Mouse (Mus musculus): Measurements from ENCODE around the gene Scrn3.
A peak's percentile ranks its signal among the peaks of the same experiment; 100 is the strongest.

Gene Scrn3

GRCm38 (mm10) chr2:73312152-73313116, at the start of gene Scrn3, which contains the start of gene Cir1:
TSS of gene Scrn3 (plus strand) at chr2:73312601.
TSS of gene Cir1 (minus strand) at chr2:73312701.
- peak; percentile 63 for DNase-seq (ENCODE audit: extremely low read depth, low read depth, low spot score)

GRCm38 (mm10) chr2:73263172-73263765, 49.1 kb upstream of the Scrn3 start:
- no peak for DNase-seq (ENCODE audit: extremely low read depth, low read depth, low spot score)

- DNase-seq (ENCODE audit: extremely low read depth, low read depth, low spot score) = no peak
Observed at GRCm38 (mm10) chr2:73263794-73264610, 48.4 kb upstream of the Scrn3 start.

- no peak for DNase-seq (ENCODE audit: extremely low read depth, low read depth, low spot score)
Observed at GRCm38 (mm10) chr2:73264611-73265195, 47.7 kb upstream of the Scrn3 start.

GRCm38 (mm10) chr2:73266011-73266410, 46.4 kb upstream of the Scrn3 start:
- no peak for DNase-seq (ENCODE audit: extremely low read depth, low read depth, low spot score)

- DNase-seq (ENCODE audit: extremely low read depth, low read depth, low spot score) = no peak
Observed at GRCm38 (mm10) chr2:73266623-73267022, 45.8 kb upstream of the Scrn3 start.

- no peak for DNase-seq (ENCODE audit: extremely low read depth, low read depth, low spot score)
Observed at GRCm38 (mm10) chr2:73267231-73267630, 45.2 kb upstream of the Scrn3 start.

GRCm38 (mm10) chr2:73267818-73268217, 44.6 kb upstream of the Scrn3 start:
- no peak for DNase-seq (ENCODE audit: extremely low read depth, low read depth, low spot score)

GRCm38 (mm10) chr2:73268281-73268680, 44.1 kb upstream of the Scrn3 start:
- DNase-seq (ENCODE audit: extremely low read depth, low read depth, low spot score) = no peak

- no peak for DNase-seq (ENCODE audit: extremely low read depth, low read depth, low spot score)
Observed at GRCm38 (mm10) chr2:73268836-73269395, 43.5 kb upstream of the Scrn3 start.

GRCm38 (mm10) chr2:73269666-73270065, 42.7 kb upstream of the Scrn3 start:
- DNase-seq (ENCODE audit: extremely low read depth, low read depth, low spot score) = no peak

GRCm38 (mm10) chr2:73270071-73270592, 42.3 kb upstream of the Scrn3 start:
- no peak for DNase-seq (ENCODE audit: extremely low read depth, low read depth, low spot score)

GRCm38 (mm10) chr2:73270593-73271458, 41.6 kb upstream of the Scrn3 start:
- DNase-seq (ENCODE audit: extremely low read depth, low read depth, low spot score) = no peak

- DNase-seq (ENCODE audit: extremely low read depth, low read depth, low spot score) = no peak
Observed at GRCm38 (mm10) chr2:73271459-73272161, 40.8 kb upstream of the Scrn3 start, which contains the start of gene Sp9. TSS of gene Sp9 (plus strand) at chr2:73271925.

- DNase-seq (ENCODE audit: extremely low read depth, low read depth, low spot score) = no peak
Observed at GRCm38 (mm10) chr2:73272351-73273248, 39.8 kb upstream of the Scrn3 start.

GRCm38 (mm10) chr2:73273249-73274118, 38.9 kb upstream of the Scrn3 start:
- no peak for DNase-seq (ENCODE audit: extremely low read depth, low read depth, low spot score)

All from fat pad, adult 2 months (tissue).